Mouse (Mus musculus) testis, postnatal 10 days (tissue): ENCODE data around the gene Pou2f3.
A peak's percentile ranks its signal among the peaks of the same experiment; 100 is the strongest.
"Not testable (repeated sequence)": the region's sequence is repeated elsewhere in the genome, so short reads cannot be mapped to it uniquely, and the experiment has no call there.

ENCODE experiments used
- DNase-seq: peaks from one replicate; pipeline ENCODE4 v3.0.0; 2021; ENCODE audit warnings: low spot score

The Pou2f3 gene

DNA sequence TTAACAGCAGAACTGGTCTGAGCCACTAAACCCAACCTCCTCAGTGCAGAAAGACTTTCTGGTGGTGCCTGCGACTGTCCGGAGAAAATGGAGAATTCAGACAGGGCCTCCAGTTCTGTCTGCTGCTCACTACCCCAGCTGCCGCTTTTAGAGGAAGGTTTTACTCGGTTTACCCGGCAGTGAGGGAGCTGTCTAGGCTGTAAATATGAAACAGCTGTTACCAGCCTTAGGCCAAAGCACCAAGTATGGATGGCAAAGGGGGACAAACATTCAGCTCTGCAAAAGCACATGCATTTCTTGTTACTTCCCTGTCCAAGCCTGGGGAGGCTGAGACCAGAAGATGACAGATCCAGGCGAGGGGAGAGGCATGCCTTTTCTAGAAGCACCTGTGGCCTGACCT is 43.8 kb downstream of the Pou2f3 start:
- DNase-seq: no peak

DNA sequence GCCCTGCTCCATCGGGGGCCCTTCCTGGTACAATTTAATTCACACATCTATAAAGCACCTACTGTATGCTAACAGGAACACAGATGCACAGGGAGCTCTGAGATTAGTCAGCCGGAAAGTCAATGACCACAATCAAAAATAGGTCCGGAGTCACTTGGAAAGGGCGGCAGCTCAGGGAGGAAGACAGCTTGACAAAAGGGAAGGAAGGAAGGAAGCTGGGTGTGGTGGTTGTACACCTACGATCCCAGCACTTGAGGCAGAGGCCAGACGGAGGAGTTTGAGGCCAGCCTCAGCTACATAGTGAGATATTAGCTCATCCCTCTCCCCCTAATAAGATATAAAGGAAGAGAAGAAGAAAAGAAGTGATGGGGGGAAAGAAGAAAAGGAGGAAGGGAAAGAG is 54.2 kb downstream of the Pou2f3 start:
- DNase-seq: no peak

DNA sequence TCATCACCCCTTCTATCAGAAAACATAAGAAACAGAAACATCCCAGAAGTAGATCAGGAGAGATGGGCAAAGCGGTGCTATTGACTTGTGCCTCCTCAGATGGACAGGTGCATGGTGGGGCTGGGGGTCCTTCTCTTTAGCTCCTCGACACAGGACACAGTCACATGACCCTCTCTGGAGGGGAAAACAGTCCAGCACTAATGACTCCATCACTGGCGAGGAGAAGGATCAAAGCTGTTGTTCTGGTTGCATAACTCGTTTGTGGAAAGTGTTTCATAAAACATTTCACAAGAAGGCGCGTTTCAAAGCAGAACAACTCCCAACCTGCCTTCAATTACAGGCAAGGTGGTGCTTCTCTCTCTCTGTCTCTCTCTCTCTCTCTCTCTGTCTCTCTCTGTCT is 58.4 kb downstream of the Pou2f3 start:
- DNase-seq: no peak

DNA sequence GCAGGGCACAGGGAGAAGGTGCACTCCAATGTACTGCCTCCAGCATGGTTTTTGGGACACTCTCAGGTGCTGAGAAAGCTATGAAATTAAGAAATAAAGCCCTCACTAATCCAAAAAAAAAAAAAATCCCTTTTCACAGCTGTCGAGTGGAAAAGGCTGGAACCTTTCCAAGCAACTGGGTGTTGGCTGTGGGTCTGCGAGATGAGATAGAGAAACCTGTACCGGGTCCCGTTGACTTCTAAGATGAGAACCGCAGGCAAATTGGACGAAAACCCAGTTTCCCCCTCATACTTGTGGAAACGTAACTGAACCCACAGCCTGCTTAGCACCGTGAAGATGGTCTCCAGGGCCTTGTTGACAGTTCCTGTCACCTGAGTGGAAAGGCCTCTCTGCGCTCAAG is 59.2 kb downstream of the Pou2f3 start:
- DNase-seq: no peak

DNA sequence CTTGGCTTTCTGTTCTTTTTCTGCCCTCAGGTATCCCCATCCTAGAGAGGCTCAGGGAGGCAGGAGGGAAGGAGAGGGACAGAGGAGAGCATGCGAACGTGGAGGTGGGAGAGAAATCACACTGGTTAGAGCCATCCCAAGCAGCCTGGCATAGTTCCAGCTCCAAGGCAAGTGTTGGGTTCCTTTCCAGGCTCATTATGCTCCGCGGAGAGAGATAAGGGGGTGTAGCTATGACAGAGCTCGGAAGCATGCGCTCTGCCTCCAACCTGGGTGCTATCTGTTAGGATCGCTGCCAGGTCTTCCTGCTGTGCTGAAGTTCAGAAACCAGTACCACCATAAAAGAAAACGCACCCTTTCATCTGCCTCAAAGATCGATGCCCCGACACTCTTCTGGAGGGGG is 60.1 kb downstream of the Pou2f3 start:
- peak; percentile 69 for DNase-seq

DNA sequence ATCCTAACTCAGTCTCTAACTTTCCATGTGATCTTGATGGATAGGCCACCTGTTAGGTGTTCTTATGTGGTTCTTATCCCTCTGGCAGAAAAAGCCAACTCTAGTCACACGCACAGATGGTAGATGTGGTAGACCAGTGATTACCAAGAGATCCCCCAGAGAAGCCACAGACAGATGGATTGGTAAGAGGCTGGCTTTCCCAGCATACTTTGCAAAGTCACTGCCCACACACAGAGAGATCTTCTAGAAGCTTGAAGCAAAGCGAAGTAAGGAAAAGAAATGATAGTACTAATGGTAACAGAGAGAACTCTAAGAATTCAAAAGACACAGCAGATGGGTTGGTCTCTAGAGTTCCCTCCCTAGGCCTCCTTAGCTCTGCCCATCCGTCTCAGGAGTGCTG is 60.7 kb downstream of the Pou2f3 start:
- no peak for DNase-seq

DNA sequence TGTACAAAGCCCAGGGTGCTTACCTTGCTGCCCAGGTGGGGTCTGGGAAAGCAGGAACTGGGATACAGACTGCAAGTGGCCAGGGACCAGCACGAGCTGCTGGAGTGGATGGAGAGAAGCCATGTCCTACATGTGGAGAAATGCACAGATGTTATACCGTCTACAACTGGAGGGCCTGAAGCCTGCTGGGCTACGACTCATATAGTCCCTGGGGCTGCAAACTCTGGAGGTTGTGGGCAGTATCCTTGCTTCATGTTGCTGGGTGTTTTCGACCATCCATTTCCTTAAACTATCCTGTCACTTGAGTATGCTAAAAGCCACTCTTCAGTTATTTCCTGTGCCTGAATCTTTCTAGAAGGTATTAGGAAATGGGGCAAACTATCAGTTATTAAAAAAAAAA is 65.0 kb downstream of the Pou2f3 start:
- DNase-seq: no peak

DNA sequence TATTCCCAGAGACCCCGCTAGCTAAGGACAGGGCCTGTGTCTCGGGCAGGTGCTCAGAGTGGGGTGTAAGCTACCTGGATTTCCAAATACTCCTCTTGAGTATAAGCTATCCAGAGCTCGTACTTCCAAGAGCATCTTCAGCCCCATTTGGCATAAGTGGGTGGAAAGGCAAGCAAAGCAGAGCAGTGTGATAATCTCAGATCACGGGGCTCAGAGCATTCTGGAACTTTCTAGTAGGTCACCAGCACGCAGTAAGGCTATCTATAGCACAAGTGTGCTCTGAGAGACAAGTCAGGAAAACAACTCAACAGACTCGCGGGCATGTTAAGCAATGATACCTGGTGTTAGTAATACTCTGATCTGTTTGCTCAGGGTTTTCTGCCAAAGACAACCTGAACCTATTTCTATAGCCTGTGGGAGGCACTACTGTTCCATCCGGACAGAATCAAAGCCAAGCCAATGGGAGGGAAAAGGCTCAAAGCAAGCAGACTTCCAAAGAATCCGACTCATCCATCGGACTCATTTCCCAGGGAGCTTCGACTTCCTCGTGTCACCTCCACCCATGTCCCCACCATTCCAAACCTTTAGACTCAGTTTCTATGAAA is 65.9 kb downstream of the Pou2f3 start:
- no peak for DNase-seq

DNA sequence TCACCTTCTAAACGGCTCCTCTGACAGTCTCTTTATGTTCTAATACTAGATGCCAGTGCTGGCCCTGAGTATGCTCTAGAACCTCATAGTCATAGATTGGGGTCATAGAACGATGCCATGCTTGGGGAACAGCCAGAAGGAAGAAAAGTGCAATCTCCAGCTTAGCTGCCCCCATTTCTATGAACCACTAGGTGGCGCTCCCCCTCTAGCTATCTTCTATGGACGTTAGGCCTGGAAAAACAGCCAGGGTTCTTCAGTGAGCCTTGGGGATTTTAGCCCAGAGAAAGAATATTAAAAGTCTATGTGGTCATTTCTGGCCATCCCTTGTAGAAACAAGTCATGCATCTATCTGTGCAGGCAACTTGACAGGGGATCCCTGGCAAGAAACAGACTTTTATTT is 68.3 kb downstream of the Pou2f3 start:
- DNase-seq: peak; percentile 81

DNA sequence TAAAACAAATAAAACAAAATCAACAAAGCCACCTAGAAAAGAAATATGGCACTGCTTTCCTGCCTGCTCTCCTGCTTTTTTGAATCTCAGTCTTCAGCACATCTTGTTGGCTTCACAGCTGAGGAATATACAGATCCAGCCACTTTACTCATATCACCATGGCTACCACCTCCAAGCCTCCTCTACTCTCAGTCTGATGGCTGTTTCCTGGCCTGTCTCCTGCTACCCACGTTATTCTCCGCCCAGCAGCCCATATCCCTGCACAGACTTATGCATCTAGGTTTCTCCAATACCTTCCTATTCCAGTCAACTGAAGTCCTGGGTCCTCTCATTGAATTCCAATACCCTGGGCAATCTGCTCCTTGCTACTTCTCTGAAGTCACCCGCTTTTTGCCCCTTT is 76.6 kb downstream of the Pou2f3 start:
- DNase-seq: no peak

DNA sequence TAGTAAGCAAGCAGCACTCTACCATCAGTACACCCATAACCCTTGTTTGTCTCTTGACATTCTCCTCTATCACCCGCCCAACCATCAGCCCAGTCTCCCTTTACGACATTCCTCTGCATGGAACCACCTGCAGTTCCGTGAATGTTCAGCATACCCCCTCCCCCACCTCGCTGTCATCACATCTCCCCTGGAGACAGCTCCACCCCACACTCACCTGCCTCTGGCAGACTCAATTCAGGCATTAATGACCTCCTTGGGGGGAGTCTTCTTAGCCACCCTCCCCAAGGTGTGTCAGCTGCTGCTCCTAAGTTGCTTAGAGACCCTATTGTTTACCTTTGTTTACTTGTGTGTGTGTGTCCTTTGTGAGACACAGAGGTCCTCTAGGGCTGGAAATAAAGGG is 77.8 kb downstream of the Pou2f3 start:
- no peak for DNase-seq

DNA sequence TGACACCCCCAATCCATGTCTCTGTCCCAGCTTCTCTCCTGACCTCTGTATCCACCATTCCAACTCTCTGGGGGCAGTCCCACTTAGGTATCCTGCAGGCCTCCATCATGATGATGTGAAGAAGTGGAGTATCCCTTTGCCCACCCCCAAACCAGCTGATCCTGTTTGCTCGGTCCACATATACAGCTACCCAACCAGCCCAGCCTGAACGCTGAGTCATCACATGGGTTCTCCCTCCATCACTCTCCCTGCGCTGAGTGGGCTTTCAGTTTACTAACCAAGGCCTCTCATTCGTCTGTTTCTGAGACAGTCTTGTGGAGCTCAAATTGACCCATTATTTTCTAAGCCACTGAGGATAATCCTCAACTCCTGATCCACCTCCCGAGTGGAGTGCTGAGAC is 78.2 kb downstream of the Pou2f3 start:
- no peak for DNase-seq

DNA sequence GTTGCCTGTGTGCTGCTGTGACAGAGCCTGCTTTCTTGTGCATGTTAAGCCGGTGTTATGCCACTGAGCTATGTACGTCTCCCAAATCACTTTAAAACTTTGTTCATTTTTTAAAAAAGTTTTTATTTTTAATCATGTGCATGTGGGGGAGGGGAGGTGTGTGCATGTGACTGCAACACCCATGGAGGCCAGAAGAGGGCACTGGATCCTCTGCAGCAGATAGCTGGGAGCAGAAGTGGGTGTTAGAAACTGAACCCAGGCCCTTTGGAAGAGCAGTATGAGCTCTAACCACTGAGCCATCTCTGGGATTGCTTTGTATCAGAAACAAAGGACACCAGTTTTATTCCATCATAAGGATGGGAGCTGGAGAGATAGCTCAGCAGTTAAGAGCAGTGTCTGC is 79.5 kb downstream of the Pou2f3 start:
- DNase-seq: no peak

DNA sequence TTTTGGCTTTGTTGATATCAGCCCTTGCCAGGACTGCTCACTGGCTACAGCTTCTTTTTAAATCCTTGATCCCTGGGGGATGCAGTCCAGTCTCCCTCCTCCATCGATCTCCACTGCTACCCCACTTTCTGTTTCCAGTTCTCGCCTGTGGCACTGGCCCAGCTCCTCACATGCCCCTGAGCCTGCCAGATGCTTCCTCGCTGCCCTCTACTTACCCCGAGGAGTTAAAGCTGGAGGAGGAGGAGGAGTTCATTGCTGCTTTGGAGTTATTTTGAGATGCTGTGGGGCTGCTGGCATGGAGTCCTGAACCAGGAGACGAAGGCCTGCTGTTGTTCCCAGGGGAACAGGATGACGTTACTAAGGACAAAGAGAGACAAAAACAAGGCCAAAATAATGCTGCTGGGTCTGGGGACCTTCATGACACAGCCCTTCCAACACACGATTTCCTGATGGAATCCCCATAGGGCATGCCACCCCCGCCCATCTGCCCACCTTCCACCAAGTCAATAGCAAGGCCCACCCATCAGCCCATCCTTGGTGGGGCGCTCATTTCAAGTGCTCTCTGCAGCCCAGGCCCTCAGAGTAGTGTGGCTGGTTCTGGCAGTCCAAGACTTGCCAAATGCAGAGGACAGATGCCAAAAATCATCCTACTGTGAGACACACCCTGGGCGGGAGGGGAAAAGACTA is 82.9 kb downstream of the Pou2f3 start:
- DNase-seq: peak; percentile 51

DNA sequence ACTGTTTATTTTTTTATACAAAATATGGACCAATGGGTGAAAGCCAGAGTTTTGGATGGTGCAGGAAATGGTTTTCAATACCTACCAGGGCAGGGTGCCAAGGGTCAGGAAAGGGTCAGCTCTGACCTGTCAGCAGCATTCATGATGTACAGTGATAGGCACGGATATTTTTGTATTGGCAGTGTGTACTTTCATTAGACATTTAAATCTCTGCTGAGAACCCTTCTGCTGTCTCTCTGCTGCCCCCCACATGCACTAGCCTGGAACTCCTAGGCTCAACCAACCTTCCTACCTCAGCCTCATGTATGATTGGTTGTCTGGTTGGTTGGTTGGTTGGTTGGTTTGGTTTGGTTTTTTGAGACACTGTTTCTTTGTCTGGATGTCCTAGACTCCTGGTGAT is 87.8 kb downstream of the Pou2f3 start:
- DNase-seq: peak; percentile 53

DNA sequence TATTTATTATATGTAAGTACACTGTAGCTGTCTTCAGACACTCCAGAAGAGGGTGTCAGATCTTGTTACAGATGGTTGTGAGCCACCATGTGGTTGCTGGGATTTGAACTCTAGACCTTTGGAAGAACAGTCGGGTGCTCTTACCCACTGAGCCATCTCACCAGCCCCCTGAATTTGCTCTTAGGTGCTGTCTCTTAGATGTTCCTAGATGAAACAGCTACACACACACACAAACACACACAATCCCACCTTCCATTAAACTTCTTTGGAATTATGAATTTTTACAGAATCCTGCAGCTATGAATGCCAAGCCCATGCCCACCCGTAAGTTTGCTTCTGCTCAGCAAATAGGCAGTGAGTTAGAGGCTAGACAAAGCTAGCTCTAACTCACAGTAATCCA is 88.2 kb downstream of the Pou2f3 start:
- not testable (repeated sequence) for DNase-seq

DNA sequence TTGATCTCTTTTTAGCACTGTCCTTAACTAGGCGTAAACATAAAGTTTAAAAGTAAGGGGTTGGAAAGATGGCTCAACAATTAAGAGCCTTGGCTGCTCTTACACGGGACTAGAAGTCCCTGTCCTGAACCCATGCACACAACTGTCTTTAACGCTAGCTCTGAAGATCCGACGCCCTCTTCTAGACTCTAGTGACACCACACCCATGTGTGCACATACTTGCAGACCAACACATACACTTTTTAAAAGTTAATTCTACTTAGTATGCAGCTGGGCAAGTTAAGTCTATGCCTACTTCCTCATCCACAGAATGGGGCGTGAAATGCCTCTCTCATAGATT is 93.2 kb downstream of the Pou2f3 start:
- DNase-seq: no peak

DNA sequence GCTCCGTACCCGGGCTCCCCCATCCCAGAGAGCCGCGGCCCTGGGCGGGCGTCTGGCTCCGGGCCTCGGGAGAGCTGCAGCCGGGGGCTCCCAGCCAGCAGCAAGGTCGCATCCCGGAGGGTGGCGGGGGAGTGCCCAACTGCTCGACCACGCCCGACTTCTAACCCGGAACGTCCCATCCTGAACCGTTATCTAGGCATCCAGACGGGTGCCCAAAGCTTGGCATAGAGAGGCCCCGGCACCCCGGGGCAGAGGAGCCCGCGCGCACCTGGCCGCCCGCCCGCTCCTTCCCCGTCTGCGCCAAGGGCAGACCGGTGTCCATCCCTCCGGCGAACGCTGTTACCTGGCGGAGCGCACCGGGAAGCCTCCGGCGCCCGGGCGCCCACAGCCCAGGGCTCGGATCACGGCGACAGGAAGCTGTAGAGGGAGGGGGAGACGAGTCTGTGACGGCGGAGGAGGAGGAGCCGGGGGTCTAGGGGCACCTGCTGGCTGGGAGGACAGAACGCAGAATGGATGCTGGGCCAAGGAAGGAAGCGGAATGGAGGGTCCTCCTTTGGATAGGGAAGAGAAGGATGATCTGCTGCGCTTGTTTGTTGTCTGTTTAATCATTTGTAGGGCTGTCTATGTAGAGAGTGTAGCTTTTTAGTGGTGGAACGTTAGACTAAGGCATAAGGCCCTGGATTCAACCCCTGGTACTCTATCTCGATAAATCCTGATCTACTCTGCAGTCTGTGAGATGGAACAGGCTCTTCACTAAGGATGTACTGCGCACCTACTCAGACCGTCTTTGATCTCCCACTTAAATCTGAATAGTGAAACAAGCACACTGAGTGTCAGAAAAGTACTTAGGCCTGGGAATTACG is 93.8 kb downstream of the Pou2f3 start, which contains the start of gene Tmem136:
Gene Tmem136, minus strand, starts transcription at position 437 of the 863 bp plus-strand sequence.
- DNase-seq: peak; percentile 65

DNA sequence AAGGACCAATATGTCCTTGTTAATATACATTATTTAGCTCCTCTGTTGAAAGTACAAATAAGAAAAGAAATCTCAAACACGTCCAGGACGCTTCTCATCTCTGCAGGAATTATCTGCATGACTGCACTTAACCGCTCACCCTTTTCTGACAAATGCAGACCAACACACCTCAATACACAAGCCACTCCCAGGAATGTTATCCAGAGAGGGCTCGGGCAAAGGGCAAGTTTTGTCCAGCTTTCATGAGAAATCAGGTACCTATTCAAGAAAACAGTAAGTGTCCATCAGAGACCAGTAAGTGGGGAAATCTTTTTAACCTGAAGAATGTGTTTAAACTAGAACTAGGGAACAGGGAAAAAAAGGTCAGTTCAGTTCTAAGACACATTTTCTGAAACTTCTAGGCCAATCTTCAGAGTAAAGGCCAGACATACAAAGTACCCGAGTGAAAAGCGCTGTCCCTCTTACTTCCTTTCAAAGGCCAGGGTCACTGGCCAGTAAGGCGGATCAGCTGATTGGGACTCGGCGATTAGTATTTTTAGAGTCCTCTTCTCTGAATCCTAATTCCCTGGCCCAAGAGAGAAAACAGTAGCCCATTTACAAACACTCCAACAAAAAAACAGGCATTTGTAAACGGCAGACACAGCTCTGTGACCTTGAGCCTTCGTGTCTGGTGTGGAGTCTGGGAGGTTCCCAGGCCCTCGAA is 94.6 kb downstream of the Pou2f3 start:
- no peak for DNase-seq

DNA sequence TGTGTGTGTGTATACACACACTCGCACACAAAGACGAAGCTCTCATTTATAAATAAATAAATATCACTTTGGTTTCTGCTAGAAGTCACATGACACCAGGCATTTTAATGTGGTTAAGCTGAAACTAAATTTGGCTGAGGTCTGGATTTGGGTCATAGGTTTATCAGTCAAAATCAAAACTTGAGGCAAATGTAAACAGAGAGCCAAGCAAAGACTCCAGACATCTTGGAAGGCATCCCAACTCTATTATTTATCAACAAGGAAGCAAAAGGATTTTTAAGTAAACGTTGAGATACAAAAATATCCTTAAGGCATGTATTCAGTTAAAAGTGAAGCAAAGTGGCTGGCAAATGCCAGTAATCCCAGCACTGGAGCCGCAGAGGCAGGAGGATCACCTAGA is 95.3 kb downstream of the Pou2f3 start:
- DNase-seq: no peak

DNA sequence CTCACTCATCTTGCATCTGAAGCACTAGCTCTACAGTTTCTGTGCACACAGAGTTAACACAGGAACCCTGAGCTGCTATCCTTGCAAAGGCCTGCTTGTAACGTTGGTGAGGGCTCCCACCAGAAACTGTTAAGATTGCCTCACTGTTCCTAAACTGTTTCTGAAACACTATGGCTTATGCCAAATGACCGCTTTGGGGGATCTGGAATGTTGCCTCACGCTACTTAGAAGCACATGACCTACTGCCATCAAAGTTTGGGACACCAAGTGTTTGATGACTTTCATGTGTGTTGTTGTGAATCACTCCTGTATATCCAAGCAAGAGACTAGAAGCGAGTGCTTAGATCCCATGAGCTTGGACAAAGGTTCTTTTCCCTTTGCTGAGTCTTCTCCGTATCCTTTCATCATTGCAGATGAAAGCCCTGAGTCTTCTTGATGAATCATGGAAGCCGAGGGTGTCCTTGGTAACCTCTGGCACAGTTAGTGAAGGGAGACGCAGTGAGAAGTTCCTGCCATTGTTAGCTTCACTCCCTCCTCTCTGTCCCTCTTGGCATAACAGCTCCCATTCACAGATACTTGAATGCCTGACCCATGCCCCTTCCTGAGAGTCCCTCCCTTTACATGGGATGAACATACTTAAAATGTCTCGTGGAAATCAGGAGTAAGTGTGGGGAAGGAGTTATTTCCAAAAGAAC is 99.7 kb downstream of the Pou2f3 start:
- no peak for DNase-seq

DNA sequence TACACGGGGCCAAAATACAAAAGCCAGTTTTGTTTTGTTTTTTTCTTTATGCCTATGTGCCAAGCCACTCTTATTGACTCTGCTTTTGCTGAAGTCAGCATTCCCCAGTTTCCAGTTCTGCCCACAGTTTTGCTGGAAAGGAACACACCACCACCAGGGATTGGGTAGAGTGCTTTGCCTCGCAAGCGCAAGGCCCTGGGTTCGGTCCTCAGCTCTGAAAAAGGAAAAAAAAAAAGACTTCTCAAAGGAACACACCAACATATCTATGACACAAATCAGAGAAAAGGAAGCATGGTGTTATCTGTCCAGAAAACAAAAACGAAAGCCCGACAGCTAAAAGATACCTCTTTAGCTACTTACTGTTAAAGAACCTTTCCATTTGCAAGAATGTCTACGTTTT is 101.0 kb downstream of the Pou2f3 start:
- DNase-seq: no peak
